Mouse (Mus musculus) cortical plate, adult 2 months (tissue): Measurements from ENCODE around the gene Olfr572.

Source experiments
- CTCF ChIP-seq: fragments of 200-500 bp; IDR thresholded peaks from 2 replicates; pipeline ENCODE4 v1.5.1; 2011; ENCODE audit warnings: mild to moderate bottlenecking, control low read depth, low read length; ENCODE audit not compliant: insufficient read depth; ENCODE audit errors: extremely low read depth
- POLR2A ChIP-seq: fragments of 200-500 bp; IDR thresholded peaks from 2 replicates; pipeline ENCODE4 v1.6.1; 2011; ENCODE audit warnings: mild to moderate bottlenecking, low read length, control low read depth; ENCODE audit not compliant: insufficient read depth; ENCODE audit errors: extremely low read depth

DNA sequence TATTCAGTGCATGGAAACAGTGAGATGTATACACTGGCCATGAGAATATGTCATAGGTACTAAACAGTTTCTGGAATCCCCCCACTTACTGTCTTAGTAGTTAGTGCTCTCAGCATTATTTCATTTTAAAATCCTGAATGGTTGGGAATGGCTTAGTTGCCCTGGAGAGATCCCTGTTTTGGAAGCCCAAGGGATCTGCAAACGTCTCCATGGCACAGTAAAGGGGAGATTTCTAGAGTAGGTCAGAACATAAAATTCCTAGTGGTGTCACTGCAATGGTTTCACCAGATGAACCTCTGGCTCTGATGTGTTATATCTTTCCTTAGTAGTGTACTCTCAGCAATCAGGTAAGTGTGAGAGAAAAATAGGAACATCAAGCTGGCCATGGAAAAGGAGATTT lies at the start of gene Olfr572:
- no peak for TF ChIP-seq CTCF
- no peak for TF ChIP-seq POLR2A
